Mouse (Mus musculus) liver, embryonic 12.5 days (tissue): ENCODE results near the gene Meis2. TPM values are rescaled to one million over a fixed set of nuclear protein-coding genes. Genes with fewer than 3 reads are reported as not detected.
A peak's percentile ranks its signal among the peaks of the same experiment; 100 is the strongest.

ENCODE experiments used
- ATAC-seq: fragments of 200-750 bp; cut with Nextera tagmentation; 2 replicates; pipeline ENCODE4 v1.8.0; 2017; ENCODE audit warnings: moderate number of reproducible peaks, mild to moderate bottlenecking, moderate library complexity
- H3K27ac ChIP-seq: fragments of 300-500 bp; sonication (generic); 2 replicates; pipeline ENCODE4 v1.5.1; 2016; ENCODE audit warnings: mild to moderate bottlenecking
- H3K27me3 ChIP-seq: fragments of 300-500 bp; sonication (generic); replicated peaks from 2 replicates; pipeline ENCODE4 v1.6.1; 2016; ENCODE audit warnings: mild to moderate bottlenecking, moderate library complexity
- H3K36me3 ChIP-seq: fragments of 300-500 bp; sonication (generic); 2 replicates; pipeline ENCODE4 v1.6.1; 2016; ENCODE audit warnings: mild to moderate bottlenecking, moderate library complexity
- H3K4me1 ChIP-seq: fragments of 300-500 bp; sonication (generic); 2 replicates; pipeline ENCODE4 v1.6.1; 2016
- H3K4me2 ChIP-seq: fragments of 300-500 bp; sonication (generic); 2 replicates; pipeline ENCODE4 v1.6.1; 2016; ENCODE audit warnings: mild to moderate bottlenecking, moderate library complexity
- H3K4me3 ChIP-seq: fragments of 300-500 bp; sonication (generic); 2 replicates; pipeline ENCODE4 v1.5.1; 2016; ENCODE audit warnings: mild to moderate bottlenecking, moderate library complexity
- H3K9ac ChIP-seq: fragments of 300-500 bp; sonication (generic); 2 replicates; pipeline ENCODE4 v1.6.1; 2016; ENCODE audit warnings: mild to moderate bottlenecking, moderate library complexity
- H3K9me3 ChIP-seq: fragments of 300-500 bp; sonication (generic); replicated peaks from 2 replicates; pipeline ENCODE4 v1.6.1; 2016; ENCODE audit warnings: mild to moderate bottlenecking, moderate library complexity
- WGBS: fragments of 180-500 bp; shearing (Covaris S2); methylation state at CpG from one replicate; pipeline ENCODE4 v1.1.7; 2016; ENCODE audit not compliant: insufficient replicate concordance; 5-methylcytosine and 5-hydroxymethylcytosine counted together
- polyA plus RNA-seq: library from polyadenylated mRNA; unstranded; fragments of >200 nt; fragmentation: Nextera tagmentation; extraction: Ambion mirVana; gene quantifications from 2 replicates; pipeline ENCODE4 v1.2.1, GENCODE M21; 2016

The Meis2 gene
- polyA plus RNA-seq, 1 experiment from 2014 or later = 5.9 TPM

DNA sequence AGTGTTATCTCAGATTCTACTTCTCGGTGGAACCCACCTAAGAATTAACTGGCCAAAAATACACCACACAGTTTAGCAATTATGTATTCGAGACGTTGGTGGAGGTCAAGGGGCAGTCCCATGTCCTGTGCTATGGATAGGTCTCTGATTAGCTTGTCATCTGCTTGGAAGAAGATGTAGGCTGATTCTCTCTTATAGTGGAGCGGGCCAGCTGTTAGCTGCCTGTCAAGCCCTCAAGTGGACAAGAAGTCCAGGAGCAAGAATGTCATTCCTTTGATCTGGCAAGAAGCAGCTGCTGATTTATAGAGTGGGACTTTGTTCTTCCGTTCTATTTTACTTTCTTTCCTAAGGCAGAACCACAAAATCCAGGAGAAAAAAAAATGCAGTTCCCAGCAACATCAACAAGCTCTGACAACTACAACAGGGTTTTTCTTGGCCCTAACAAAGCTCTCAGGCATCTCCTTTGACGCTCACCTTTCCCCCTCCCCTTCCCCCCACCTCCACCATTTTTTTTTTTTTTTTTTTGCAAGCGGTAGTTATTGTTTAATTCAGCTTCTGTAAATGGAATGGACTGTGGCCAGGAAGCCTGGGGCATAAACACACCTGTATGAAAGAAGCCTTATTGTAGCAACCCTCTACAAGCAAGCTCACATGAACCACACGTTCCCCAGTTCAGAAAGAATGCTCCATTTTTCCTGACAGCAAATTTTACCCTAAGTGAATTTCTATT is 189.7 kb downstream of the Meis2 start:
- no peaks in the 10 kb centered on the region for H3K27me3 ChIP-seq

DNA sequence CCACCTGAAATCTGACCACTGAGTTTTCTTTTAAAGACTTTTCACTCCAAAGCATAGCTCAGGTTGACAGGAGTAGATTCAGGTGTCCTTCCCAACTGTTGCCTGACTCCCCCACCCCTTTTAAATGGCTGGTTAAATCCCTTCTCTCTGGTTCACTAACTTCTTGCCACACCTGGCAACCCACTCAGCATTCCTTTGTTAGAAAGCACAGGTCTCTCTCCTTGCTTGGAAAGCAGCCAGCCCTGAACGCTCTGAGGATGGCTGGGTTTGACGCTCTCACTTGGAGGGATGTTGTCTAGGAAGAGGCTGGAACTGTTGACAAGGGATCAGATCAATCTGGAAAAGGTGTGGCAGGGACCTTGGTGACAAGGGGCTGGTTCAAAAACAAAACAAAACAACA is 192.8 kb downstream of the Meis2 start:
- Histone ChIP-seq H3K36me3 (no peaks in the 10 kb centered on the region), H3K9me3 (no peaks in the 10 kb centered on the region), H3K27me3 (no peaks in the 10 kb centered on the region), H3K4me1 (peaks cover 4% of the 10 kb centered on the region; the same call in 1 of the 2 replicates), H3K4me2 (no peak overlapping the region), H3K27ac (no peak overlapping the region), H3K4me3 (no peak overlapping the region), H3K9ac (no peak overlapping the region)
- no peak for ATAC-seq
- 40% methylated on average over 2 of the region's 2 CpGs for WGBS

More for the DNA sequence above, 189.7 kb downstream of the Meis2 start:
- ATAC-seq = no peak
- WGBS = 63% methylated on average over 8 of the region's 8 CpGs
- no peaks in the 10 kb centered on the region for H3K9me3 ChIP-seq
- no peak overlapping the region for H3K27ac ChIP-seq
- H3K4me3 ChIP-seq = no peak overlapping the region
- no peak overlapping the region for H3K4me2 ChIP-seq
- no peak overlapping the region for H3K9ac ChIP-seq
- no peaks in the 10 kb centered on the region for H3K36me3 ChIP-seq
- no peaks in the 10 kb centered on the region for H3K4me1 ChIP-seq

GRCm38 (mm10) chr2:115869966-115870365 is 195.7 kb downstream of the Meis2 start:
- ATAC-seq = no peak
- Histone ChIP-seq H3K4me1 (peaks cover 4% of the 10 kb centered on the region; the same call in 1 of the 2 replicates), H3K4me3 (no peak overlapping the region), H3K36me3 (no peaks in the 10 kb centered on the region), H3K27me3 (no peaks in the 10 kb centered on the region), H3K9ac (no peak overlapping the region), H3K9me3 (no peaks in the 10 kb centered on the region), H3K27ac (no peak overlapping the region), H3K4me2 (no peak overlapping the region)
- 45% methylated on average over 2 of the region's 2 CpGs for WGBS

GRCm38 (mm10) chr2:115860600-115861347 is 204.9 kb downstream of the Meis2 start:
- H3K27ac ChIP-seq = no peak overlapping the region
- 4% methylated on average over 25 of the region's 25 CpGs for WGBS

DNA sequence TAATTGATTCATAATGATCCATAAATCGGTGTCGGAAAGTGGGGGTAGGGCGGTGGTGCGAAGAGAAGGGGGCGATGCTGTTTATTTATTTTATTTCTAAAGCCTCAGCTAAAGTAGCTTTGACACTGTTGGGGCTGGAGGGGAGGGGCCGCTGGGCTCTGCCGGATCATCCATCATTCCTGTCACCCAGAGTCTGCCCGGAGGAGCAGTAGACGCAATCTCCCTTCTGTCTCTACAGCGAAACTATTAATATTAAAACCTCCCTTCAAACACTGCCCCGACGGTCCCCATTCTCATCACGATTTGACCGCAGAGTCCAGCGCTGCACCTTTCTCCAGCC is 205.5 kb downstream of the Meis2 start:
- H3K9ac ChIP-seq = no peak overlapping the region
- H3K4me3 ChIP-seq = peak overlapping the region; percentile 26; the same call in 1 of the 2 replicates
- no peak for ATAC-seq
- H3K4me1 ChIP-seq = 0 out of 2 replicates have a peak, but pooled peaks cover 10% of the 10 kb centered on the region
- H3K4me2 ChIP-seq = peak overlapping the region; percentile 58
- H3K9me3 ChIP-seq = no peaks in the 10 kb centered on the region
- H3K27me3 ChIP-seq = peaks cover 66% of the 10 kb centered on the region
- WGBS = 1% methylated on average over 15 of the region's 15 CpGs
- H3K27ac ChIP-seq = no peak overlapping the region
- H3K36me3 ChIP-seq = no peaks in the 10 kb centered on the region

More at GRCm38 (mm10) chr2:115860600-115861347, 204.9 kb downstream of the Meis2 start:
- H3K9me3 ChIP-seq = no peaks in the 10 kb centered on the region
- H3K36me3 ChIP-seq = no peaks in the 10 kb centered on the region
- no peak overlapping the region for H3K9ac ChIP-seq
- H3K27me3 ChIP-seq = peaks cover 60% of the 10 kb centered on the region
- ATAC-seq = no peak
- H3K4me2 ChIP-seq = peak overlapping the region; percentile 58
- H3K4me1 ChIP-seq = 0 out of 2 replicates have a peak, but pooled peaks cover 10% of the 10 kb centered on the region
- peak overlapping the region; percentile 26 for H3K4me3 ChIP-seq

DNA sequence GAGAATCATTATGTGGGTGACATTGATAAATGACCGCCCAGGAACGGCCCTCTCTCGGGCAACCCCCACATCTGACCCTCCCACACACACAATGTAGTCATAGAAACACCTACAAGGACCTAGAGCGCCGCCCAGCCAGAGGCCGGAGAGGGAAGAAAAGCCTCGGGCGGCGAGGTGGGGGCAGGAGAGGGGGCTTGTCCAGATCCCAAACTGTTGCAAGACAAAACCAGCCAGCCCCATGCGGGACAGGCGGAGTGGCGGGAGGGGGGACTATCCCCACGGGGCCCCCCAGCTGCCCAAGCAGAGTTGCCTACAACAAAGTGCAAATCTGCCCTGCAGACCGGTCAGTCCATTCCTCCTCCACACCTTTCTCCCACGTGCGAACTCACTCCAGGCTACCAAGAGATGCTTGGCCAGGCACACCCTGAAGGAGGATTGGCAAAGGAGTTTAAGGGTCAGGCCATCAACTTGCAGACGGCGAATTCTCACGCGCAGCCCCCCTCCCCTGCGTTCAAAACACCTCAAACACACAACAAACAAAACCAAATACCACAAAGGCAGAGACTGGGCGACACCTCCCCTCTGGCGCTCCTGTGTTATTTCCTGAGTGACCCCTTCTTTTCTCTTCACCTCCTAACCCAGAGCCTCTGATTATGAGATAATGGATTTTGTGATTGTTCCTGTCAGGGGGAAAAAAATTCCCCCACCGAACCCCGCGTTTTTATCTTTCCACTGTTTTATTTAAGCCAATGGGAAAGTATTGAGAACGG is 206.1 kb downstream of the Meis2 start:
- under 1% methylated on average over 27 of the region's 27 CpGs for WGBS
- Histone ChIP-seq H3K27me3 (peaks cover 72% of the 10 kb centered on the region), H3K36me3 (no peaks in the 10 kb centered on the region), H3K9ac (no peak overlapping the region), H3K4me3 (peak overlapping the region; percentile 15), H3K27ac (no peak overlapping the region), H3K4me2 (peak overlapping the region; percentile 58), H3K4me1 (0 out of 2 replicates have a peak, but pooled peaks cover 10% of the 10 kb centered on the region), H3K9me3 (no peaks in the 10 kb centered on the region)
- ATAC-seq = peak; percentile 8; the same call in 1 of the 2 replicates

DNA sequence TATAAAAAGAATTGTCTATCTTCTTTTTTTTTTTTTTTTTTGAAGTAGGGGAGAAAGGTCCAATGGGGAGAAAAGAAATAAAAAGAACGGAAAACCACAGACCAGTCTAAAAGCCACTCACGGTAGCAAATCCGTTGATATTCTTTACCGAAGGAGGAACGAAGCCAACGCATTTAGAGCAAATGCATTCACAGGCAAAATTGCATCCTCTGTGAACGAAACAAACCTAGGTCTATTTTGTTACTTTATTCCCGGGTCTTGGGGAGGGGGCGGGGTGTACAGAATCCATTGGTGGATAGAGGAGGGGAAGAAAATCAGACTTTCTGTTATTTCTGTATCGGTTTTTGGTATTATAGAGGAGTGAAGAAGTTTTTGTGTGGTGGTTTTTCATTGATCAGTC is 206.7 kb downstream of the Meis2 start:
- 0 out of 2 replicates have a peak, but pooled peaks cover 10% of the 10 kb centered on the region for H3K4me1 ChIP-seq
- H3K4me3 ChIP-seq = no peak overlapping the region; the same call in 1 of the 2 replicates
- peak overlapping the region; percentile 58 for H3K4me2 ChIP-seq
- H3K27me3 ChIP-seq = peaks cover 78% of the 10 kb centered on the region
- H3K27ac ChIP-seq = no peak overlapping the region
- no peaks in the 10 kb centered on the region for H3K36me3 ChIP-seq
- H3K9me3 ChIP-seq = no peaks in the 10 kb centered on the region
- H3K9ac ChIP-seq = no peak overlapping the region
- under 1% methylated on average over 10 of the region's 10 CpGs for WGBS
- ATAC-seq = no peak

DNA sequence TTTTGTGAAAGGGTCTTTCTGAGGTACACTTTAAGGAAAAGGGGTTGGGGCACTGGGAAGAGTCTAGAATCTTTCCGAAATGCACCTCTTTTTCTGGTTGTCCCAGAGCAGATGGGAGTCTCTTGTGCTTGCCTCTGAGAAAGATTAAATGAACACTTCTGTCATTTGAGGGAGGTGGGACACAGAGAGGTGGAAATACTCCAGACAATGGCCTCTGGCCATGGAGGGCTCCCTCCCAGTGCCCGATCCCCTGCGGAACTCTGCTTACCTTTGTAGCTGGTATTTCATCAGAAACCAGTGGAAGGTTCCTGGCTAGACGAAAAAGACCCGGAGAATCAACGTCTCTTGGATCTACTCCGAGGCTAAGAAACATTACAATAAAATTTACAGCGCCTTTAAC is 207.4 kb downstream of the Meis2 start:
- 0 out of 2 replicates have a peak, but pooled peaks cover 10% of the 10 kb centered on the region for H3K4me1 ChIP-seq
- H3K27me3 ChIP-seq = peaks cover 85% of the 10 kb centered on the region
- WGBS = 8% methylated on average over 8 of the region's 8 CpGs
- no peak for ATAC-seq
- H3K27ac ChIP-seq = no peak overlapping the region
- H3K36me3 ChIP-seq = no peaks in the 10 kb centered on the region
- H3K4me3 ChIP-seq = no peak overlapping the region
- H3K4me2 ChIP-seq = no peak overlapping the region
- no peak overlapping the region for H3K9ac ChIP-seq
- H3K9me3 ChIP-seq = no peaks in the 10 kb centered on the region

- Histone ChIP-seq H3K36me3 (no peaks in the 10 kb centered on the region), H3K4me3 (no peak overlapping the region), H3K9me3 (no peaks in the 10 kb centered on the region), H3K9ac (no peak overlapping the region), H3K27me3 (peaks cover 93% of the 10 kb centered on the region), H3K27ac (no peak overlapping the region), H3K4me2 (no peak overlapping the region), H3K4me1 (0 out of 2 replicates have a peak, but pooled peaks cover 10% of the 10 kb centered on the region)
- ATAC-seq = no peak
- 11% methylated on average over 11 of the region's 11 CpGs for WGBS
Measured at GRCm38 (mm10) chr2:115857123-115858080, 208.2 kb downstream of the Meis2 start.

DNA sequence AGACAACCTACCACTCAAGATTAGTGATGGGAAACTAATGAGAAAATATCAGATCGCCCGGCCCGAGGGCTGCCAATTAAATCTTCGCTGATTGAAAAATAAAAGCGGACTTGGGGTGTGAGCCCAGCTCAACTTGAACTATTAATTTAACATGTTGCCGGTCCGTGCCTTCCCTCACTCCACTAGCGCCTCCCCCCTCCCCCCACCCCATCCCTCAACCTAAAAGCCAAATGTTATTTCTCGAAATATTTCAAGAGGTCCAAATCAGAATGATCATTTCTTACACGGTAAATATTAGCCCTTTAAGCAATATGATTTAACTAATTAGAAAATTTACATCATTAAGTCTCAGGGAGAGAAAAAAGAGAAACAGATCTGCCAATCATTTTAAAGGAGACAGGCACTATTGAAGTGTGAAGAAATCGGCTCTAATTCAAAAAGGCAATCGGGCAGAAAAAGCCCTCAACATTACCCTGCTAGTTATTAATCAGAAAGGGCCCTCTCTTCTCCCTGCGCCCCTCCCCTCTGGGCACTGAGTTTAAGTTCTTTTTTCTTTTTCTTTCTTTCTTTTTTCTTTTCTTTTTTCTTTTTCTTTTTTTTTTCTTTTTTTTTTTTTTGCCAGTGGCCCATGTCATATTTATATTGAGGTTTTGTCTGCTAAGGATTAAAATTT is 209.1 kb downstream of the Meis2 start:
- no peak for ATAC-seq
- 3% methylated on average over 13 of the region's 13 CpGs for WGBS
- no peaks in the 10 kb centered on the region for H3K9me3 ChIP-seq
- 0 out of 2 replicates have a peak, but pooled peaks cover 10% of the 10 kb centered on the region for H3K4me1 ChIP-seq
- H3K4me2 ChIP-seq = peak overlapping the region; percentile 52
- H3K36me3 ChIP-seq = no peaks in the 10 kb centered on the region
- H3K4me3 ChIP-seq = no peak overlapping the region
- peaks cover 97% of the 10 kb centered on the region for H3K27me3 ChIP-seq
- H3K27ac ChIP-seq = no peak overlapping the region
- no peak overlapping the region for H3K9ac ChIP-seq
